Mouse (Mus musculus): ENCODE results near the gene Tldc2. TPM values are rescaled to one million over a fixed set of nuclear protein-coding genes. Genes with fewer than 3 reads are reported as not detected.

The Tldc2 gene
- polyA plus RNA-seq, 1 experiment from 2014 or later = not detected

- TF ChIP-seq EP300 (IDR thresholded peaks at IDR 0.05; ENCODE audit: low read depth) (no peak), CTCF (IDR thresholded peaks at IDR 0.05; ENCODE audit: low read depth) (peak; percentile 68)
- no peak for ATAC-seq
Measured at GRCm38 (mm10) chr2:157043987-157044386, 42.9 kb upstream of the Tldc2 start.

GRCm38 (mm10) chr2:157045932-157046331 is 40.9 kb upstream of the Tldc2 start:
- no peak for DNase-seq
- TF ChIP-seq CTCF (IDR thresholded peaks at IDR 0.05; ENCODE audit: low read depth) = no peak
- no peak for TF ChIP-seq EP300 (IDR thresholded peaks at IDR 0.05; ENCODE audit: low read depth)
- H3K27ac ChIP-seq (ENCODE audit: low read depth) = no peak overlapping the region
- H3K36me3 ChIP-seq (replicated peaks; ENCODE audit: insufficient read depth, low read length) = no peaks in the 10 kb centered on the region
- ATAC-seq = no peak
- no peak overlapping the region for H3K4me2 ChIP-seq (ENCODE audit: low read depth, low read length)
- H3K27me3 ChIP-seq (ENCODE audit: insufficient read depth, low read length) = no peaks in the 10 kb centered on the region
- H3K9ac ChIP-seq (replicated peaks) = no peak overlapping the region
- H3K4me3 ChIP-seq (ENCODE audit: low read depth, low read length) = no peak overlapping the region
- H3K4me1 ChIP-seq (ENCODE audit: insufficient read depth) = peaks cover 3% of the 10 kb centered on the region; the same call in 1 of the 2 replicates
- 0 out of 2 replicates have a peak, but pooled peaks cover 3% of the 10 kb centered on the region for H3K9me3 ChIP-seq (ENCODE audit: low read length)
- 84% methylated on average over 2 of the region's 2 CpGs for WGBS (ENCODE audit: insufficient replicate concordance)

More at GRCm38 (mm10) chr2:157043987-157044386, 42.9 kb upstream of the Tldc2 start:
- no peak overlapping the region for H3K9ac ChIP-seq (replicated peaks)
- H3K4me1 ChIP-seq (ENCODE audit: insufficient read depth) = peaks cover 3% of the 10 kb centered on the region; the same call in 1 of the 2 replicates
- H3K27ac ChIP-seq (ENCODE audit: low read depth) = no peak overlapping the region
- no peak overlapping the region for H3K4me3 ChIP-seq (ENCODE audit: low read depth, low read length)
- H3K36me3 ChIP-seq (replicated peaks; ENCODE audit: insufficient read depth, low read length) = peaks cover 4% of the 10 kb centered on the region
- no peak for DNase-seq
- H3K27me3 ChIP-seq (ENCODE audit: insufficient read depth, low read length) = no peaks in the 10 kb centered on the region
- H3K9me3 ChIP-seq (ENCODE audit: low read length) = 0 out of 2 replicates have a peak, but pooled peaks cover 3% of the 10 kb centered on the region
- H3K4me2 ChIP-seq (ENCODE audit: low read depth, low read length) = no peak overlapping the region

GRCm38 (mm10) chr2:157046956-157047355 is 39.9 kb upstream of the Tldc2 start:
- ATAC-seq = no peak
- Histone ChIP-seq H3K4me3 (ENCODE audit: low read depth, low read length) (no peak overlapping the region), H3K9me3 (ENCODE audit: low read length) (0 out of 2 replicates have a peak, but pooled peaks cover 3% of the 10 kb centered on the region), H3K4me1 (ENCODE audit: insufficient read depth) (peaks cover 3% of the 10 kb centered on the region; the same call in 1 of the 2 replicates), H3K4me2 (ENCODE audit: low read depth, low read length) (no peak overlapping the region), H3K27ac (ENCODE audit: low read depth) (no peak overlapping the region), H3K9ac (replicated peaks) (no peak overlapping the region), H3K27me3 (ENCODE audit: insufficient read depth, low read length) (no peaks in the 10 kb centered on the region), H3K36me3 (replicated peaks; ENCODE audit: insufficient read depth, low read length) (no peaks in the 10 kb centered on the region)
- WGBS (ENCODE audit: insufficient replicate concordance) = 78% methylated on average over 5 of the region's 5 CpGs
- no peak for DNase-seq
- TF ChIP-seq CTCF (IDR thresholded peaks at IDR 0.05; ENCODE audit: low read depth) = no peak
- TF ChIP-seq EP300 (IDR thresholded peaks at IDR 0.05; ENCODE audit: low read depth) = no peak

GRCm38 (mm10) chr2:157048395-157049181 is 38.3 kb upstream of the Tldc2 start:
- Histone ChIP-seq H3K27me3 (ENCODE audit: insufficient read depth, low read length) (no peaks in the 10 kb centered on the region), H3K4me3 (ENCODE audit: low read depth, low read length) (no peak overlapping the region), H3K9ac (replicated peaks) (no peak overlapping the region), H3K27ac (ENCODE audit: low read depth) (no peak overlapping the region), H3K4me2 (ENCODE audit: low read depth, low read length) (no peak overlapping the region), H3K4me1 (ENCODE audit: insufficient read depth) (no peaks in the 10 kb centered on the region), H3K36me3 (replicated peaks; ENCODE audit: insufficient read depth, low read length) (no peaks in the 10 kb centered on the region), H3K9me3 (ENCODE audit: low read length) (0 out of 2 replicates have a peak, but pooled peaks cover 3% of the 10 kb centered on the region)
- 77% methylated on average over 13 of the region's 13 CpGs for WGBS (ENCODE audit: insufficient replicate concordance)
- no peak for TF ChIP-seq EP300 (IDR thresholded peaks at IDR 0.05; ENCODE audit: low read depth)
- no peak for TF ChIP-seq CTCF (IDR thresholded peaks at IDR 0.05; ENCODE audit: low read depth)
- no peak for ATAC-seq
- no peak for DNase-seq

- WGBS (ENCODE audit: insufficient replicate concordance) = 79% methylated on average over 8 of the region's 8 CpGs
- H3K27me3 ChIP-seq (ENCODE audit: insufficient read depth, low read length) = no peaks in the 10 kb centered on the region
- H3K9ac ChIP-seq (replicated peaks) = no peak overlapping the region
- H3K4me3 ChIP-seq (ENCODE audit: low read depth, low read length) = no peak overlapping the region
- DNase-seq = no peak
- no peak overlapping the region for H3K4me2 ChIP-seq (ENCODE audit: low read depth, low read length)
- no peaks in the 10 kb centered on the region for H3K36me3 ChIP-seq (replicated peaks; ENCODE audit: insufficient read depth, low read length)
- TF ChIP-seq EP300 (IDR thresholded peaks at IDR 0.05; ENCODE audit: low read depth) = no peak
- no peak for TF ChIP-seq CTCF (IDR thresholded peaks at IDR 0.05; ENCODE audit: low read depth)
- 0 out of 2 replicates have a peak, but pooled peaks cover 3% of the 10 kb centered on the region for H3K9me3 ChIP-seq (ENCODE audit: low read length)
- no peak for ATAC-seq
- no peak overlapping the region for H3K27ac ChIP-seq (ENCODE audit: low read depth)
- no peaks in the 10 kb centered on the region for H3K4me1 ChIP-seq (ENCODE audit: insufficient read depth)
Measured at GRCm38 (mm10) chr2:157049831-157050243, 37.0 kb upstream of the Tldc2 start.

- Histone ChIP-seq H3K4me3 (ENCODE audit: low read depth, low read length) (no peak overlapping the region), H3K27me3 (ENCODE audit: insufficient read depth, low read length) (no peaks in the 10 kb centered on the region), H3K9me3 (ENCODE audit: low read length) (no peaks in the 10 kb centered on the region), H3K36me3 (replicated peaks; ENCODE audit: insufficient read depth, low read length) (no peaks in the 10 kb centered on the region), H3K27ac (ENCODE audit: low read depth) (no peak overlapping the region), H3K4me2 (ENCODE audit: low read depth, low read length) (no peak overlapping the region), H3K4me1 (ENCODE audit: insufficient read depth) (no peaks in the 10 kb centered on the region), H3K9ac (replicated peaks) (no peak overlapping the region)
- 75% methylated on average over 8 of the region's 8 CpGs for WGBS (ENCODE audit: insufficient replicate concordance)
- ATAC-seq (no peak), DNase-seq (no peak)
- TF ChIP-seq CTCF (IDR thresholded peaks at IDR 0.05; ENCODE audit: low read depth) (no peak), EP300 (IDR thresholded peaks at IDR 0.05; ENCODE audit: low read depth) (no peak)
Measured at GRCm38 (mm10) chr2:157052448-157052847, 34.4 kb upstream of the Tldc2 start.

Measured in liver, postnatal 0 days (tissue).